Mouse (Mus musculus) duodenum, adult 2 months (tissue): Measurements from ENCODE around the gene Gm45233. TPM values are rescaled to one million over a fixed set of nuclear protein-coding genes. Genes with fewer than 3 reads are reported as not detected.

Experiments used
- polyA plus RNA-seq: library from polyadenylated mRNA; depleted of rRNA; stranded (reverse); fragments of >200 nt; gene quantifications from 2 replicates; pipeline ENCODE4 v1.2.3, GENCODE M21; 2012; ENCODE audit warnings: low replicate concordance; rRNA removed

The Gm45233 gene
- 0.16 TPM in 1 of 2 replicates, not detected in the other for polyA plus RNA-seq

DNA sequence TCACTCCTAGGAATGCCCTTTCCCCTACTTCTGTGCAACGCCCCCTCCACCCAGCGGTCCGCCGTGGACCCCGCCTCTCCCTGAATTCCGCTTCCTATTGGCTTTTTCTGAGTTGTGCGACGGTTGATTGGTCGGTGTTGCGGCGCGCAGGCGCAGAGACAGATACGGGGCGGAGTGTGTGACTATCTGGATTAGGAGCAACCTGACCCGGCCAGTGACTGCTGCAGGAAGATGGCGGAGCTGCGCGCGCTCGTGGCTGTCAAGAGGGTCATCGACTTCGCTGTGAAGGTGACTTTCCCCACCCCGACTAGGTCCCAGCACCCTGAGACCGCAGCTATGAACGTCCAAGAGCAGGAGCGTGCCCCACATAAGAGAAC, at the start of gene Gm45233, which contains the start of gene Etfb:
Gm45233 (plus strand) TSS at position 212 of the 377 bp plus-strand sequence.
Etfb (plus strand) TSS at position 167 of the 377 bp plus-strand sequence.

DNA sequence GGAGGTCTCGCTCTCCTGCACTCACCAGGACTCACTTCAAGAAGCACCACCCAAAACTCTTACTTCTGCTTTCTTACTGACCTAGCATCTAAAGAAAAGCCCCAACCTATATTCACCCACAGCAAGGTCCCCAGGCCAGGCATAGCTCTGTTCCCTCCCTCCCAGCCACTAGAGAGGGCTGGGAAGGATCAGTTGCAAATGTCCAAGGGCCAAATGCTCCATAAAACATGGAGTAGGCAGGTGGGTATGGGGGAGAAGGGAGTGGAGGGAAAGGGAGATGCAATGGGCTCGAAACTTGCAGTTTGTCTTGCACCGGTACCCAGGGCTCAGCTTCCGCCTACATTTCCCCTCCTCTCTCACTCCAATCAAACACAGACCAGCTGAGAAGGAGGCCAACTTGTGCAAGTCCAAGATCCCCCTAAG, 35.8 kb upstream of the Gm45233 start, which contains the start of gene Siglecg:
Siglecg (plus strand) TSS at position 74 of the 423 bp plus-strand sequence.

DNA sequence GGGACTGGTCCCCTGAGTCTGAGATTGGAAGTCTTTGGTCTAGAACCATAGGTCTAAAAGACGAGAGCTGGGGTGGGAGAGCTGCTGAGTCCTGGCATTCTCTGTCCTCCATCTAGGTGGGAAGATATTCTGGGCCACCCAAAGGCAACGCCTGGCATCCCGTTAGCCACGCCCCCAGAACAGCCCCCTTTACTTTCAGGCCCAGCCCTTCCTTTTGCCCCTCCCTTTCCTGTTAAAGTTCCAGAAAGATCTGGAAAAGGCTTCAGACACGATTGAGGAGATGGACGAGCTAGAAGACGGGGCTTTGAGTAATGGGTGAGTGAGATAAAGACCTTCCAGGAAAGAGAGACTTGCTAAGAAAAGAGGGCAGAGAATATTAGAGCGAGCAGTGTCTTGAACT, 16.5 kb upstream of the Gm45233 start, which contains the start of gene Lim2:
Lim2 (plus strand) TSS at position 265 of the 400 bp plus-strand sequence.

DNA sequence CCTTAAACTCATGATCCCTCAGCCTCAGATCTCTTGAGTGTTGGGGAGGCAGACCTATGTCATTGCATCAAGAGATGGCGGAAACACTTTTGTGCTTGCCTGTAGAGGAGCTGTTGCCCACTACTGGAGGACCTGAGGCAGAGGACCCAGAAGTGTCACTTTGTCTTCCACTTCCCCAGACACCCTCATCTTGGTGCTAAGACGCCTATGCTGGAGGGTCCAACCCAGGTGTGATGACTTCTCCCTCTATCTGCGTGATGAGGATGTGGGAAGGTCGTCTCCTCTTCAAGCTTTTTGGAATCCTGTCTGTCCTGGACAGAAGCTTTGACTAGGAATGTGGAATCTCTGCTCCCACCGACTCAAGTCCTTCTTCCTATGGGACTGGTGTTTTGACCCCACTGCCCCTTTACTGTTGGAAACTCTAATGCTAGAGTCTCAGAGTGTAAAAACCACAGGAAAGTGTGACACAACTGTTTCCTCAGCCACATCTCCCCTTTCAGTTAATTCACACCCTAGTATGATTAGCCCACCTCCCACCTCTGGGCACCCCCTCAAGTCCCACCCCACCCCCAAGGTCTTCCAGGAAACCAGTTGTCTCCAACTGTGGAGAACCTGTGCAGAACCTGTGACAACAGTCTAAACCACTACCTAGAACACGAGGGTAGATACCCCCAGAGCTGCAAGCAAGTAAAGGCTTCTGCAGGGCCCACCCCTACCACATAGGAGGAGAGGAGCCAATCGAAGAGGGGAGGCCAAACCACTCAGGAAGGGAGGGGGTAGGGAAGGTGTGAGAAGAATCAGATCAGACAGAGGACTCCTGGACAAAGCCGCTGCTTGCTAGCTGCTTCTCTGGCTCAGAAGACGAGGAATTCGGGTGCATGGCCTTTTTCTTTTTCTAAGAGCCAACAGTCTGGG, 7.3 kb upstream of the Gm45233 start, which contains the start of gene Nkg7:
Nkg7 (plus strand) TSS at position 733 of the 915 bp plus-strand sequence.

DNA sequence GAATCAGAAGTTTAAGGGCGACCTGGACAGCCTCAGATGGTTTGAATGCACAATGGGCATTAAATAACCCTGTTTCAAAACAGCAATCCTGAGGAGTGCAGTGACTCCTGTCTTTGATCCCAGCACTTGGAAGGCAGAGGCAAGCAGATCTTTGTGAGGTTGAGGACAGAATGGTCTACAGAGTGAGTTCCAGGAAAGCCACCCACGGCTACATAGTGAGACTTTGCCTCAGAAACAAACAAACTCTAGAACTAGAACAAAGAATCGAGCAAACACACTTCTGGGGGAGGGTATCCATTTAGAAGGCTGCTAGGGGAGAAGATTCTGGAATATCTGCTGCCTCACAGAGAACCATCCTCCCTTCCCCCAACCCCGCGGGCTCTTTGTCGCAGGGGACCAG, 3.4 kb upstream of the Gm45233 start, which contains the start of gene Cldnd2:
Cldnd2 (plus strand) TSS at position 301 of the 400 bp plus-strand sequence.

DNA sequence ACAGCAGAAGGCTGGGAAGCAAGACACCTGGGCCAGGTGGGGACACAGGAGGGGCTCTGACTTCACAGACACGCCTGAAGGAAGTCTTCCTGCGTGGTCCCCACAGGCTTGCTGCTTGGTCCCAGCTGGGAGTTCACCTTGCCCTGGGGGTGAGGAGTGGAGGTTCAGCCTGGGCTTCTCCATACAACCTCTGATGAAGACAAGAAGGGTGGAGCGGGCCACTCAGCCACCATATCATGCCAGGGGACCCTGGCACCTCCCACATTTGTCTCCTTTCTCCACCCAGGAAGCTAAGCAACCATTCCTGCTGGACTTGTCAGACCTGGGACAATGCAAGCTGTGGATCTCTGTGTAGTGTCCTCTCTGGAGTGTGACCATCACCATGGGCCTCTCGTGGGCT, 18.9 kb downstream of the Gm45233 start, which contains the start of gene Vsig10l:
Vsig10l (plus strand) TSS at position 301 of the 400 bp plus-strand sequence.

DNA sequence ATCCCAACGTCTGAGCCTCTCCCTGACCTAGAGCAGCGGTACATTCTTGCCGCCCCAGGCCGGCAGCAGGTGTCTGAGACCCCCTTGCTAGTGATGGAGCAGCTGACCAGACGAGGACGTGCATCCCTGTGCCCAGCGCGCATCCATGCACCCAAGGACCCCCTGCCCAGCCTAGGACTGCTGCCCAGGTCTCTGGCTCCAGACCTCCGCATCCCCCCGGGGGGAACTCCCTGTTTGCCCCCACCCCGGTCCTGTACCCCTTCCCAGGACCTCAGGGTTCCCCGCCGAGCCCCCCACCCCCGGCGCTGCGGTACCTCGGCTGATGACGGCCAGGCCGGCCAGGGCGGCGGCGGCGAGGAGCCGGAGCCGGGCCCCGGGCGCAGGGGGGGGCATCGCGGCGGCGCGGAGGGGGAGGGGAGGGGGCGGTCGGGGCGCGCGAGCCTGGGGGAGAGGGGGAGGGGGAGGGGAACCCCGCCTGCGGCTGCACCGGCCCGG, 45.8 kb downstream of the Gm45233 start, which contains the start of gene Iglon5:
Iglon5 (minus strand) TSS at position 445 of the 495 bp plus-strand sequence.

Other genes starting within 250 kb of the Gm45233 start
- gene Zfp715, start 130.8 kb upstream of the Gm45233 start, polyA plus RNA-seq: 0.32 and 0.33 TPM in 2 replicates
- 2.5 and 2.7 TPM in 2 replicates for gene Siglecf, start 92.8 kb upstream of the Gm45233 start, polyA plus RNA-seq
- gene Siglecg, start 35.9 kb upstream of the Gm45233 start, polyA plus RNA-seq: 1.4 and 6.1 TPM in 2 replicates
- gene Lim2, start 16.5 kb upstream of the Gm45233 start, polyA plus RNA-seq: not detected in 2 replicates
- 7.4 and 37.4 TPM in 2 replicates for gene Nkg7, start 7.1 kb upstream of the Gm45233 start, polyA plus RNA-seq
- not detected in 2 replicates for gene Cldnd2, start 3.3 kb upstream of the Gm45233 start, polyA plus RNA-seq
- gene Etfb, start within 50 bp of the Gm45233 start, polyA plus RNA-seq: 33.2 and 35.1 TPM in 2 replicates
- 2.7 and 3.0 TPM in 2 replicates for gene Vsig10l, start 19.0 kb downstream of the Gm45233 start, polyA plus RNA-seq
- gene Iglon5, start 45.9 kb downstream of the Gm45233 start, polyA plus RNA-seq: 1.6 and 1.9 TPM in 2 replicates
- gene 4931406B18Rik, start 61.8 kb downstream of the Gm45233 start, polyA plus RNA-seq: not detected in 2 replicates
- gene Cd33, start 100.3 kb downstream of the Gm45233 start, polyA plus RNA-seq: 1.4 and 3.5 TPM in 2 replicates
- gene Zfp658, start 118.1 kb downstream of the Gm45233 start, polyA plus RNA-seq: 0.15 TPM in 2 replicates
- 0.14 and 0.43 TPM in 2 replicates for gene Zfp719, start 135.5 kb downstream of the Gm45233 start, polyA plus RNA-seq
- gene Zfp819, start 163.0 kb downstream of the Gm45233 start, polyA plus RNA-seq: 0.22 TPM in 1 of 2 replicates, not detected in the other
- 46.9 and 47.2 TPM in 2 replicates for gene Ceacam18, start 190.6 kb downstream of the Gm45233 start, polyA plus RNA-seq
- gene Siglece, start 216.0 kb downstream of the Gm45233 start, polyA plus RNA-seq: 2.9 and 5.0 TPM in 2 replicates
- 7.8 and 10.7 TPM in 2 replicates for gene Ctu1, start 227.9 kb downstream of the Gm45233 start, polyA plus RNA-seq
- 0.08 and 0.09 TPM in 2 replicates for gene Klk14, start 246.3 kb downstream of the Gm45233 start, polyA plus RNA-seq